Mouse (Mus musculus) forebrain, postnatal 0 days (tissue): ENCODE data around the gene Slx4. TPM values are rescaled to one million over a fixed set of nuclear protein-coding genes. Genes with fewer than 3 reads are reported as not detected.
"Not testable (repeated sequence)": the region's sequence is repeated elsewhere in the genome, so short reads cannot be mapped to it uniquely, and the experiment has no call there.

Experiments used
- ATAC-seq: fragments of 200-750 bp; cut with Nextera tagmentation; 2 replicates; pipeline ENCODE4 v1.8.0; 2017; ENCODE audit warnings: mild to moderate bottlenecking, moderate library complexity
- DNase-seq: peaks from one replicate; pipeline ENCODE4 v3.0.0-alpha.2; 2015
- H3K27ac ChIP-seq: fragments of 300-500 bp; sonication (generic); 2 replicates; pipeline ENCODE4 v1.5.1; 2014; ENCODE audit warnings: low read depth, mild to moderate bottlenecking, antibody characterized with exemption, low read length, moderate library complexity, mixed read lengths
- H3K27me3 ChIP-seq: fragments of 300-500 bp; sonication (generic); 2 replicates; pipeline ENCODE4 v1.6.1; 2014; ENCODE audit warnings: mild to moderate bottlenecking, low read length, mixed read lengths; ENCODE audit not compliant: insufficient read depth
- H3K36me3 ChIP-seq: fragments of 300-500 bp; sonication (generic); 2 replicates; pipeline ENCODE4 v1.6.1; 2014; ENCODE audit warnings: mild to moderate bottlenecking, moderate library complexity; ENCODE audit not compliant: insufficient read depth
- H3K4me1 ChIP-seq: fragments of 300-500 bp; sonication (generic); 2 replicates; pipeline ENCODE4 v1.6.1; 2014; ENCODE audit warnings: antibody characterized with exemption; ENCODE audit not compliant: insufficient read depth
- H3K4me2 ChIP-seq: fragments of 300-500 bp; sonication (generic); 2 replicates; pipeline ENCODE4 v1.6.1; 2014; ENCODE audit warnings: low read depth, mild to moderate bottlenecking, moderate library complexity
- H3K4me3 ChIP-seq: fragments of 300-500 bp; sonication (generic); 2 replicates; pipeline ENCODE4 v1.5.1; 2014; ENCODE audit warnings: low read depth, low read length, mixed read lengths
- H3K9ac ChIP-seq: fragments of 300-500 bp; sonication (generic); 2 replicates; pipeline ENCODE4 v1.6.1; 2014; ENCODE audit warnings: mild to moderate bottlenecking
- H3K9me3 ChIP-seq: fragments of 300-500 bp; sonication (generic); 2 replicates; pipeline ENCODE4 v1.6.1; 2016; ENCODE audit warnings: low read length
- CTCF ChIP-seq: sonication (generic); IDR thresholded peaks from 2 replicates; pipeline ENCODE4 v1.5.1; 2016; ENCODE audit warnings: antibody characterized with exemption, control low read depth, low read depth
- WGBS: fragments of 180-500 bp; shearing (Covaris S2); extraction: QIAGEN DNeasy Blood & Tissue Kit; methylation state at CpG from one replicate; pipeline ENCODE4 v1.1.7; 2014; 5-methylcytosine and 5-hydroxymethylcytosine counted together
- polyA plus RNA-seq: library from polyadenylated mRNA; unstranded; fragments of >200 nt; fragmentation: Nextera tagmentation; extraction: Ambion mirVana; gene quantifications from 2 replicates; pipeline ENCODE4 v1.2.1, GENCODE M21; 2015
- total RNA-seq: library from RNA; depleted of rRNA; stranded (reverse); fragments of >200 nt; gene quantifications from 2 replicates; pipeline ENCODE4 v1.2.3, GENCODE M21; 2014

Gene Slx4
- total and polyA plus RNA-seq, 2 experiments from 2014 or later = 17.7 to 50.7 TPM

- Histone ChIP-seq H3K36me3 (no peaks in the 10 kb centered on the region), H3K27me3 (no peaks in the 10 kb centered on the region)
- no peak for TF ChIP-seq CTCF
Observed at GRCm38 (mm10) chr16:4029371-4029841, 25.8 kb upstream of the Slx4 start.

DNA sequence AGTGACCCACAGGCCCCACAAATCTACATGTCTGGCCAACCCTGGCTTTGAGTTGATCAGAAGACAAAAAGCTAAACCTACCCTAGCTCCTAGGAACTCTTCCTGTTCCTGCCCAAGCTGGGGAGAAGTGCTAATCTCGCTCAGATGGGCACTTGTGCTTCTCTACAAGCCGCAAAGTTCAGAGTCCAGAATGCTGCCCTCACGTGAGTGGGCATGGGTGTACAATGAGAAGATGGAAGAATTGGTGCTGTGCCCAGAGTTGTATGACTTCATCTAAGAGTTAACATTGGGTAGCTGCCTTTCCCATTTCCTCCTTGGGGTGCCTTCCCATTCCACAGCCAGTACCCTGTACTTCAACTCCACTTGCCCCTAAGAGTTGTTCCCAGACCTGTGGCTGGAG lies 23.6 kb upstream of the Slx4 start:
- no peak overlapping the region for H3K9ac ChIP-seq
- ATAC-seq (no peak), DNase-seq (no peak)
- H3K27ac ChIP-seq = no peak overlapping the region
- H3K4me2 ChIP-seq = no peak overlapping the region
- H3K36me3 ChIP-seq = no peaks in the 10 kb centered on the region
- H3K4me3 ChIP-seq = no peak overlapping the region
- TF ChIP-seq CTCF = no peak
- H3K27me3 ChIP-seq = no peaks in the 10 kb centered on the region
- 82% methylated on average over 3 of the region's 3 CpGs for WGBS
- no peaks in the 10 kb centered on the region for H3K9me3 ChIP-seq
- no peaks in the 10 kb centered on the region for H3K4me1 ChIP-seq

More at GRCm38 (mm10) chr16:4029371-4029841, 25.8 kb upstream of the Slx4 start:
- Histone ChIP-seq H3K9ac (no peak overlapping the region), H3K9me3 (no peaks in the 10 kb centered on the region), H3K4me3 (no peak overlapping the region), H3K4me2 (no peak overlapping the region), H3K4me1 (no peaks in the 10 kb centered on the region), H3K27ac (no peak overlapping the region)
- WGBS = 86% methylated on average over 5 of the region's 5 CpGs
- DNase-seq (no peak), ATAC-seq (no peak)

DNA sequence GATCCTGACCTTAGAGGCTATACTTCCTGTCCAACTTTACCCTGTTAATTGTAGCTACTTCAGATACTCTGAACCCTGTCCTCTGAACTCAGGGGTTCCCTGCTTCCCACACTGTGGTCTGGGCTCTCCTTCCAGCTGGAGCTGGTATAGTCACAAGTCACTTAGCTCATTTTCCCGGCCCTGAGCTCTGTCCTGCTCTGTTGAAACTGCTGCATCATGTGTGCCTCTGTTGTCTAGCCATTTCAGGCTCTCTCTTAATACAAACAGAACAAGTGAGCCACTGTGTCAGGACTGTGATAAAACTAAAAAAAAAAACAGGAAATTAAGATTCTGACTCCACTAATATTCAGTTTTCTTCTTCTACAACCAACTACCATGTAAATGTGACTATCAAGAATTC lies 23.1 kb upstream of the Slx4 start:
- no peak for DNase-seq
- no peak overlapping the region for H3K9ac ChIP-seq
- WGBS = 83% methylated on average over 1 of the region's 1 CpGs

DNA sequence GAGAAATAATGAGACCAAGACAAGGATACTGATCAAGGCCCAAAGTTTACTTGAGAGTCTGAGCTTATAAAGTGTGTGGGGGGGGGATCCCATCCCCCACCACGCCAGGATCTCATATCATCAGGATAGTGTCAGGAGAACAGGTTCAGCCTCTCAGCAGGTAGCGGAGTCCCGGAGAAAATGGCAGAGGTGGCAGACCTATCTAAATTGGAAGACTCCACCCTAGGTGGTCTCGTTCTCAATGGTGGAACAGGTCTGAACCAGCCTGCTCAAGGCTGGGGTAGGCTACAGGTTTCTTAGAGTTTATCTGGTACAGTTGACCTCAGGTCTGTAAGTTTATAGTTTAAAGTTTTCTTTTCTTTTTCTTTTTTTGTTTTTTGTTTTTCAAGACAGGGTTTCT lies 19.1 kb upstream of the Slx4 start:
- no peak for TF ChIP-seq CTCF
- DNase-seq = no peak
- WGBS = 77% methylated on average over 4 of the region's 4 CpGs
- Histone ChIP-seq H3K27ac (no peak overlapping the region), H3K36me3 (no peaks in the 10 kb centered on the region), H3K9ac (no peak overlapping the region), H3K4me2 (no peak overlapping the region), H3K9me3 (no peaks in the 10 kb centered on the region), H3K27me3 (no peaks in the 10 kb centered on the region), H3K4me3 (no peak overlapping the region), H3K4me1 (no peaks in the 10 kb centered on the region)
- no peak for ATAC-seq

More for the DNA sequence above, 23.1 kb upstream of the Slx4 start:
- no peak overlapping the region for H3K4me3 ChIP-seq
- H3K27ac ChIP-seq = no peak overlapping the region
- ATAC-seq = no peak
- no peaks in the 10 kb centered on the region for H3K36me3 ChIP-seq
- H3K27me3 ChIP-seq = no peaks in the 10 kb centered on the region
- H3K4me1 ChIP-seq = no peaks in the 10 kb centered on the region
- H3K4me2 ChIP-seq = no peak overlapping the region
- TF ChIP-seq CTCF = no peak
- no peaks in the 10 kb centered on the region for H3K9me3 ChIP-seq

DNA sequence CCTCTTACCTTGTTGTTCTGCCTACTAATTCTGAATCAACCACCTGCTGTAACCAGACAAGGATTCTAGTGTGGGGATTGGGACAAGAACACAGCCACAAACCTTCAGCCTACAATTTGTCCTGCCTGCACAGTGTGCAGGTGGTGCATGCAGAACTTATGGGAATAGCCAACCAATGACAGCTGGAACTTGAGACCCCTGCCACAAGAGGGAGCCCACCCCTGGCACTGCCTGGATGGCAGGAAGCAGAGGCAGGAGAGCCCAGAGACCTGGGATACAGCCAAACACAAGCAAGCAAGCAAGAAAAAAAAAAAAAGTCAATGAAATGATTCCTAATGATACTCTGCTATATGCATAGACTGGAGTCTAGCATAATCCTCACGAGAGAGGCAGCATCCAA lies 17.7 kb upstream of the Slx4 start:
- no peak overlapping the region for H3K4me2 ChIP-seq
- no peaks in the 10 kb centered on the region for H3K36me3 ChIP-seq
- H3K27ac ChIP-seq = no peak overlapping the region
- WGBS = 92% methylated on average over 1 of the region's 1 CpGs
- H3K4me1 ChIP-seq = no peaks in the 10 kb centered on the region
- DNase-seq (no peak), ATAC-seq (no peak)
- H3K9ac ChIP-seq = no peak overlapping the region
- H3K9me3 ChIP-seq = no peaks in the 10 kb centered on the region
- H3K27me3 ChIP-seq = no peaks in the 10 kb centered on the region
- no peak for TF ChIP-seq CTCF
- H3K4me3 ChIP-seq = no peak overlapping the region

GRCm38 (mm10) chr16:4017466-4017865 lies 13.9 kb upstream of the Slx4 start:
- not testable (repeated sequence) for H3K4me2 ChIP-seq, H3K9ac ChIP-seq, H3K36me3 ChIP-seq, DNase-seq, H3K9me3 ChIP-seq, H3K27me3 ChIP-seq, H3K4me3 ChIP-seq, H3K27ac ChIP-seq, ATAC-seq, H3K4me1 ChIP-seq
- WGBS = 82% methylated on average over 6 of the region's 6 CpGs

GRCm38 (mm10) chr16:4016786-4017185 lies 13.2 kb upstream of the Slx4 start:
- H3K27me3 ChIP-seq, H3K27ac ChIP-seq, H3K4me1 ChIP-seq, DNase-seq, H3K4me3 ChIP-seq, ATAC-seq, H3K9ac ChIP-seq, H3K36me3 ChIP-seq, H3K4me2 ChIP-seq, H3K9me3 ChIP-seq: not testable (repeated sequence)
- WGBS = 79% methylated on average over 17 of the region's 17 CpGs
